Mouse (Mus musculus): ENCODE results near the gene Lmf1. TPM values are rescaled to one million over a fixed set of nuclear protein-coding genes. Genes with fewer than 3 reads are reported as not detected.

The Lmf1 gene
- polyA plus RNA-seq, 1 experiment from 2014 or later: 13.4 TPM

DNA sequence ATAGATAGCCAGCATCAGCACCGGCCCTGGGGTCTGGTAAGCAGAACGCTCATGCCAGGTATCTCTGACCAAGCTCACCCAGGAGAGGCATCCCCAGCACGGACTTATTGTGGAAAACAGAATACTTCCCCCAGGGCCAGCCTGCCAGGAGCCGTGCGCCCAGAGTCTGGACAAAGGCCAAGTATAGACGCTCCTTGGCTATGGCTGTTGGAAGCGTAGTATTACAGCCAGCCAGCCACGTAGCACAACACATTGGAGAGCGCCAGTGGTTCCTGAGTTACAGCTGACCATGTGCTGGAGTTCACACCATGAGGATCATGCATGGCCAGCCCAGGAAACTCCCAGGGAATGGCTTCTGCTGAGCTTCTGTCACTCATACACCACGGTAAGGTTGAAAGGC is 55.2 kb downstream of the Lmf1 start:
- no peak overlapping the region for H3K27ac ChIP-seq
- 98% methylated on average over 10 of the region's 10 CpGs for WGBS (ENCODE audit: missing documents)
- H3K4me3 ChIP-seq (ENCODE audit: inconsistent target): no peak overlapping the region
- H3K79me2 ChIP-seq (ENCODE audit: inconsistent target): no peaks in the 10 kb centered on the region
- no peaks in the 10 kb centered on the region; the same call in 1 of the 2 replicates for H3K36me3 ChIP-seq (ENCODE audit: inconsistent target)

DNA sequence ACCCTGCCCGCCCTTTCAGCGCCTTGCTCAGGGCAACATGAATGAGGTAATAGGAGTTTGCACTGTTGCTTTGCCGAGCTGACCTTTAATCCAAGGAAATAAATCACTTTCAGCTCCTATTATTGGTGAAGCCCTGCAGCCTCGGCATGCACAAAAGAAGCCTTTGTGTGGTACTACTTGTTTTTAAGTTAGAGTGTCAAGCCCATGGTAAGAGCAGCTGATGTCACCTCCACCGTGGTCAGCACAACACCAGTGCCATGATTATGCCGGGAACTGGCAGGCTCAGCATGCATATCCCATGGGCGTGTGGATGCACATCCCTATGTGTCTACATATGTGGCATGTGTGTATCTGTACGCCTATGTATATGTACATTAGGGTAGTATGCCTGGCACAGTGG is 56.5 kb downstream of the Lmf1 start:
- WGBS (ENCODE audit: missing documents): 86% methylated on average over 8 of the region's 8 CpGs
- H3K27ac ChIP-seq: no peak overlapping the region
- no peak overlapping the region for H3K4me3 ChIP-seq (ENCODE audit: inconsistent target)
- H3K36me3 ChIP-seq (ENCODE audit: inconsistent target): no peaks in the 10 kb centered on the region; the same call in 1 of the 2 replicates
- H3K79me2 ChIP-seq (ENCODE audit: inconsistent target): no peaks in the 10 kb centered on the region

- 94% methylated on average over 5 of the region's 5 CpGs for WGBS (ENCODE audit: missing documents)
- H3K36me3 ChIP-seq (ENCODE audit: inconsistent target): no peaks in the 10 kb centered on the region; the same call in 1 of the 2 replicates
Observed at GRCm38 (mm10) chr17:25635806-25636205, 56.9 kb downstream of the Lmf1 start.

DNA sequence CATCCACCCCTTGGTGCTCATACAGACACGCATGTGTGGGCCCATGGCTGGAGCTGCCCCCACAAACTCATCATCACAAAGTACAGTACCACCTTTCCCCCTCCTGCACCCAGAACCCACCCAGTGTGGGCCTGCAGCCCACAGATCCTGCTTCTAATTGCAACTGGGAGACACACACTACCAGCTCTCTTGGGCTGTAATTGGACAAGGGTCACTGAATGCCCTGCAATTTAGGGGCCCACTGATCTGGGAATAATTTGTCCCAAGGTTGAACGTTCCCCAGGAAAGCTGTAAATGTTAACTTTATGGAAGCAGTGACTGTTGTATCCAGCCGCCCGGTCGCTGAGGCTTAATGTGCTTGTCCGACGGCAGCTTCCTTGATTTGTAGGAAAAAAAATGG is 59.1 kb downstream of the Lmf1 start:
- H3K4me3 ChIP-seq (ENCODE audit: inconsistent target): no peak overlapping the region
- WGBS (ENCODE audit: missing documents): 96% methylated on average over 7 of the region's 7 CpGs
- H3K27ac ChIP-seq: no peak overlapping the region
- H3K79me2 ChIP-seq (ENCODE audit: inconsistent target): no peaks in the 10 kb centered on the region
- no peaks in the 10 kb centered on the region; the same call in 1 of the 2 replicates for H3K36me3 ChIP-seq (ENCODE audit: inconsistent target)

More at GRCm38 (mm10) chr17:25635806-25636205, 56.9 kb downstream of the Lmf1 start:
- no peak overlapping the region for H3K27ac ChIP-seq
- H3K79me2 ChIP-seq (ENCODE audit: inconsistent target): no peaks in the 10 kb centered on the region
- no peak overlapping the region for H3K4me3 ChIP-seq (ENCODE audit: inconsistent target)

GRCm38 (mm10) chr17:25638442-25638841 is 59.6 kb downstream of the Lmf1 start:
- Histone ChIP-seq H3K27ac (no peak overlapping the region), H3K36me3 (ENCODE audit: inconsistent target) (no peaks in the 10 kb centered on the region), H3K79me2 (ENCODE audit: inconsistent target) (no peaks in the 10 kb centered on the region), H3K4me3 (ENCODE audit: inconsistent target) (no peak overlapping the region)
- WGBS (ENCODE audit: missing documents): 100% methylated on average over 4 of the region's 4 CpGs

DNA sequence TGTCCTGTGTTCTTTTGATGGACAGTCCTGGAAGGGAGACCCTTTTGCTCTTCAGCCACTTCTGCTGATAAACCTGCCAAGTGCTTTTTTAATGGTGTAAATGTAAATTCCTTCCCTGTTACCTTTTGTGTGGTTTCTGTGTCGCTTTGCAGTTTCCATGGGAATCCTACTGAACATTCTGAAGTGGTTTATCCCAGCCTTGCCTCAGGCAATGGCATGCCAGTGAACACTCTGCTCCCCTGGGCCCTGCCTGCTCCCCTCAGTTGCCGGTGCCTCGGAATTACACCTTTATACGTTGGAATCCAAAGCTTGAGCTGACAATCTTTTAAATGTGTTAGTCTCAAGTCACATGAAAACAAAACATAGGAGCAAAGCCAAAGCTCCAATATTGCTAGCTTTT is 62.1 kb downstream of the Lmf1 start:
- H3K79me2 ChIP-seq (ENCODE audit: inconsistent target): no peaks in the 10 kb centered on the region
- no peak overlapping the region for H3K27ac ChIP-seq
- WGBS (ENCODE audit: missing documents): 95% methylated on average over 4 of the region's 4 CpGs

DNA sequence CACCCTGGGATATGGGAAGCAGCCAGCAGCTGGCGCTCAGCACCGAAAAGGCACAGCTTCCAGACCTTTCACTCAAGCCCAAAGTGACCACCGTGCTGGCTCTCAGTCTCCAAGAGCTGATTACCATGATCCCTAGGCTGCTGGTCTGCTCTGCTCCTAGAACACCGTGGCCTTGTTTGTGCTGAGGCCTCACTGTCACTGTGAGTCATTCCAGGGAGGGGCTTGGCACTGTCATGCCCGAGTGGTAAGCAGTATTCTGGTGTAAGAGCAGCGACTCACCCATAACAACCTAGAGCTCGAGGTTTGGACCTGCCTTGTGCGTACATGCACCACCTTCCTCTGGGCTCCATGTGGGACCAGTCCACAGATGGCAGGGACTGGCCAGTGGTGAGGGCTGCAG is 63.1 kb downstream of the Lmf1 start:
- Histone ChIP-seq H3K27ac (no peak overlapping the region), H3K4me3 (ENCODE audit: inconsistent target) (no peak overlapping the region), H3K36me3 (ENCODE audit: inconsistent target) (no peaks in the 10 kb centered on the region), H3K79me2 (ENCODE audit: inconsistent target) (no peaks in the 10 kb centered on the region)
- WGBS (ENCODE audit: missing documents): 78% methylated on average over 8 of the region's 8 CpGs

More for the DNA sequence above, 62.1 kb downstream of the Lmf1 start:
- no peak overlapping the region for H3K4me3 ChIP-seq (ENCODE audit: inconsistent target)
- H3K36me3 ChIP-seq (ENCODE audit: inconsistent target): no peaks in the 10 kb centered on the region

DNA sequence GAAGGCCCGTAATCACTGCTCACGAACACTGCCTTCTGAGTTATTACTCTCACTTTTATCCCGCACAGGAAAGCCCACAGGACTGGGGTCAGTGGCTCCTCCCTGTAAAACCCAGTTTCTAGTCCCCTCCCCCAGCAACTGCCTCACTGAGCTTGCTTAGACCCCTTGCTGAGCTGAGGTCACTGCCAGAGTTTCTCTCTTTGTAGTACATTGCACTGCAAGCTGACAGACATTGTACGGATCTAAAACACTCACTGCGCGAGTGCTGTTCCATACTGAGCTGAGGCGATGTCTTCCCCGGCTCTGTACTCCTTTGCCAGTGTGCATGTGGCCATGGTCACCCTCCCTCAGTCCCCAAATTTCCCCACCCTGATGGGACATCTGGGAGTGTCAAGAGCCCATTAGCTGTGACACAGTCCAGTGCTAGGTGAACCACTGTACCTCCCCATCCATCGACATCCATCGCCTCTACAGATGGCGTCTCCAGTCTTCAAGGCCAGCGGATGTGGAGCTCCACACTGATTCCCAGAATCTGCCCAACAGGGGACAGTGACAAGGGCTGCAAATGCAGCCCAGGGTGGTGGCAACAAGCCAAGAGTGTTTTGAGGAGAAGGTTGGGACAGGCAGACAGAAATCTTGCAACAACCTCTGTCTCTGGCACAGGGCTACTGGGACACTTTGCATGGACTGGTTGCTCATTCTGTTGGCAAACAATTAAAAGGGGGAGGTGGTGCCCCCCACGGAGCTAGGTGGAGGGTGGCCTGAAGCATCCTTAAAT is 64.8 kb downstream of the Lmf1 start:
- H3K4me3 ChIP-seq (ENCODE audit: inconsistent target): no peak overlapping the region
- no peak overlapping the region for H3K27ac ChIP-seq
- no peaks in the 10 kb centered on the region for H3K36me3 ChIP-seq (ENCODE audit: inconsistent target)
- 98% methylated on average over 13 of the region's 13 CpGs for WGBS (ENCODE audit: missing documents)
- no peaks in the 10 kb centered on the region for H3K79me2 ChIP-seq (ENCODE audit: inconsistent target)

GRCm38 (mm10) chr17:25644761-25645160 is 65.9 kb downstream of the Lmf1 start:
- Histone ChIP-seq H3K36me3 (ENCODE audit: inconsistent target) (no peaks in the 10 kb centered on the region), H3K79me2 (ENCODE audit: inconsistent target) (no peaks in the 10 kb centered on the region), H3K4me3 (ENCODE audit: inconsistent target) (no peak overlapping the region), H3K27ac (no peak overlapping the region)
- WGBS (ENCODE audit: missing documents): 94% methylated on average over 3 of the region's 3 CpGs

DNA sequence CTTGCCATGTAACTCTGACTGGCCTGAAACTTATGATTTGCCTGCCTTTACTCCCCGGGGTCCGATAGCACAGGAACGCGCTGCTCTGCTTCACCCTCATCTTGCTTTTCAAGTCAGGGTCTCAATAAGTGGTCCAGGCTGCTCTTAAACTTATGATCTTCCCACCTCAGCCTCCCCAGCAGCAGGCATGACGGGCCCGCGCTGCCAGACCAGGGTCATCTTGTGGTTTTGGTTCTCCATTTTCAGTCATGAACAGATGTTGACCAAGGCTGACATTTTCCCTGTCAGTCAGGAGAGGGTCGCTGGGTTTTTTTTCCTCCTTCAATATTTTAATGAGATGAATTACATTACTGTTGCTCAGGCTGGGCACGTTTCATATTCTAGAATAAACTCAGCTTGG is 66.8 kb downstream of the Lmf1 start:
- Histone ChIP-seq H3K27ac (no peak overlapping the region), H3K4me3 (ENCODE audit: inconsistent target) (no peak overlapping the region), H3K36me3 (ENCODE audit: inconsistent target) (no peaks in the 10 kb centered on the region), H3K79me2 (ENCODE audit: inconsistent target) (no peaks in the 10 kb centered on the region)
- WGBS (ENCODE audit: missing documents): 82% methylated on average over 9 of the region's 9 CpGs

DNA sequence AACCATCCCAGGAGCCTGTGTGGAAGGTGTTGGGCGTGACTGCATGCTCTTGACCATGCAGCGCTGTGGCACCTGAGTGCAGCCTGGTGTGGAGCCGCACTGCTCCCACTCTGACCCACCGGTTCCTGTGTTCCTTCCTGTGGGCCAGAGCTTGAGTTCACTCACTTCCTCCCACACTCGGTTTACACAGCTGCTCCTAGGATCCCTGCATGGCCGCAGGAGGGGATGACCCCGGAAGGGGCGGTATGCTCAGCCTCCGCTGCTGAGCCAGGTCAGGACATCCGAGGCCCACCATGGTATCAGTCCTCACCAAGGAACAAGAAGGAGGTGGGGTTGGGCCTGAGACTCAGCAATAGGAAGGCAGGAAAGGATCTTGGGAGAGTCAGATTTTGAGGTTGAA is 69.0 kb downstream of the Lmf1 start:
- no peak overlapping the region for H3K27ac ChIP-seq
- 83% methylated on average over 10 of the region's 10 CpGs for WGBS (ENCODE audit: missing documents)

DNA sequence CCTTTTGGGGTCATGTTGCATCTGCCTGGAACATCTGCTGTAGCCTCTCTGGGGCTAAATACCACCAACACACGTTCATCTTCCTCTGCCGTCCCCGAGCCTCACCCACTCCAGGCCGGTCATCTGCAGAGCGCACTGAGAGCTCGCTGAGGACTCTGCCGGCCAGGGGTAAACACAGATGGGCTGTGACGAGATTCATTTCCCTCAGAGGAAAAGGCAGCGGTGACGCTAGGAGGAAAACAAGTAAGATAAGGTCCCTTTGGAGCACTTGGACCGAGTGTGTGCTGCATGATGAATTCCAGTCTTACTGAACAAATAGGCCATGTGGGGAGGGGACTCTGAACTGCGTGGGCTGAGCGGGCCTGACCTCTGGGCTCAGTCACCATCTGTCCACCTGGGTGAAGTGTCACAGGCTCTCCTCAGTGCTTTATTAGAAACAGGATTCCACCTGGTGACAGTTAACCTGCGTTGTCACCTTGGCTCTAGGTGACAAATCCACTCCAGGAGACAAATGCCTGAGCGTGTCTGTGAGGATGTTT is 69.9 kb downstream of the Lmf1 start:
- 96% methylated on average over 15 of the region's 15 CpGs for WGBS (ENCODE audit: missing documents)
- Histone ChIP-seq H3K27ac (no peak overlapping the region), H3K79me2 (ENCODE audit: inconsistent target) (no peaks in the 10 kb centered on the region), H3K4me3 (ENCODE audit: inconsistent target) (no peak overlapping the region), H3K36me3 (ENCODE audit: inconsistent target) (no peaks in the 10 kb centered on the region)

More for the DNA sequence above, 69.0 kb downstream of the Lmf1 start:
- H3K4me3 ChIP-seq (ENCODE audit: inconsistent target): no peak overlapping the region
- no peaks in the 10 kb centered on the region for H3K79me2 ChIP-seq (ENCODE audit: inconsistent target)
- H3K36me3 ChIP-seq (ENCODE audit: inconsistent target): no peaks in the 10 kb centered on the region

GRCm38 (mm10) chr17:25650726-25651125 is 71.8 kb downstream of the Lmf1 start:
- Histone ChIP-seq H3K79me2 (ENCODE audit: inconsistent target) (no peaks in the 10 kb centered on the region), H3K36me3 (ENCODE audit: inconsistent target) (no peaks in the 10 kb centered on the region), H3K27ac (no peak overlapping the region), H3K4me3 (ENCODE audit: inconsistent target) (no peak overlapping the region)
- 97% methylated on average over 7 of the region's 7 CpGs for WGBS (ENCODE audit: missing documents)

- H3K27ac ChIP-seq: no peak overlapping the region
- no peaks in the 10 kb centered on the region for H3K79me2 ChIP-seq (ENCODE audit: inconsistent target)
- H3K4me3 ChIP-seq (ENCODE audit: inconsistent target): no peak overlapping the region
- WGBS (ENCODE audit: missing documents): 98% methylated on average over 6 of the region's 8 CpGs
- H3K36me3 ChIP-seq (ENCODE audit: inconsistent target): no peaks in the 10 kb centered on the region
Observed at GRCm38 (mm10) chr17:25652272-25652671, 73.4 kb downstream of the Lmf1 start.

DNA sequence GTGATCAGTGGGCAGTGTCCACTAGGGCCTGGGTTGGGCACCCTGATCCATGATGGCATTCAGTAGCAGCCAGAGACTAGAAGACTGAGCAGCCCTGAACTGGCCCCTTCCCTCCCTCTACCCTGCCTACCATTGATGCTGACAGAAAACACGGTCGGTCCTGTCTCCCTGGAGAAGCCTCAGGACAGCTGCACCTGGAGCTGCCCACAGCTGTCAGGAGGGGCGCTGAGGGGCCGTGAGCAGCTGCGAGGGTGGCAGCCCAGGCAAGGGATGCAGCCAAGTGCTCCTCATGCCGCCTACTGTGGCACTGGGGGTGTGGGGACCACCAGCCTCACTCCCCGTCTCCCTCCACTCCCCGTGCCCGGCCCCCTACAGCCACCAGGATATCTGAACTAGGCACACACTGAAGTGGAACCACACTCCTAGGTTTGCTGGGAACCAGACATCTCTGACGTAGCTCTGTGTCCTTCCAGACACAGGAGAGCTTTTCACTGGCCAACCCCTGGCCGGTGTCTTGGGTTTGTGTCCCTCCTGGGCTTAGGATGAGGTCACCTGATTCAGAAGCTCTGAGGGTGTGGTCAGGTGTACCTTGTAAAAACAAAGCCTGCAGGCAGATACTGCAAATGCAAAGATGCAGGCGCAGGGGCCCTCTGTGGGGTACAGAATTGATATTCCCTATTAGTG is 77.4 kb downstream of the Lmf1 start:
- H3K4me3 ChIP-seq (ENCODE audit: inconsistent target): no peak overlapping the region
- WGBS (ENCODE audit: missing documents): 97% methylated on average over 12 of the region's 12 CpGs
- no peaks in the 10 kb centered on the region for H3K36me3 ChIP-seq (ENCODE audit: inconsistent target)
- no peak overlapping the region for H3K27ac ChIP-seq
- no peaks in the 10 kb centered on the region for H3K79me2 ChIP-seq (ENCODE audit: inconsistent target)
